Mouse (Mus musculus): ENCODE results near the gene Drd1. TPM values are rescaled to one million over a fixed set of nuclear protein-coding genes. Genes with fewer than 3 reads are reported as not detected.

Drd1 gene
- polyA plus RNA-seq, 1 experiment, result not detected

- Histone ChIP-seq H3K36me3 (ENCODE audit: control insufficient read depth, insufficient read depth) (peaks cover 48% of the 10 kb centered on the region), H3ac (ENCODE audit: control insufficient read depth, insufficient read length, low read depth) (no peak overlapping the region), H3K4me3 (ENCODE audit: insufficient read depth, poor library complexity, severe bottlenecking) (no peak overlapping the region), H3K79me3 (ENCODE audit: low read depth) (peaks cover 18% of the 10 kb centered on the region), H3K79me2 (ENCODE audit: control insufficient read depth, insufficient read depth) (peaks cover 31% of the 10 kb centered on the region), H3K27me3 (ENCODE audit: control insufficient read depth, insufficient read depth, insufficient read length) (no peaks in the 10 kb centered on the region)
- TF ChIP-seq FOSL1 (IDR thresholded peaks at IDR 0.05; ENCODE audit: insufficient read depth, low read length, poor library complexity, severe bottlenecking), result no peak
- TF ChIP-seq USF1 (IDR thresholded peaks at IDR 0.05; ENCODE audit: low read depth), result no peak
- no peak for TF ChIP-seq MYOG (IDR thresholded peaks at IDR 0.05; ENCODE audit: control insufficient read depth, extremely low read depth, insufficient read length)
- TF ChIP-seq CTCF (IDR thresholded peaks at IDR 0.05; ENCODE audit: control insufficient read depth, insufficient read depth, insufficient read length), result no peak
- no peak for TF ChIP-seq MYOD1 (IDR thresholded peaks at IDR 0.05; ENCODE audit: control insufficient read depth, insufficient read length, low read depth)
- no peak for TF ChIP-seq CEBPB (IDR thresholded peaks at IDR 0.05; ENCODE audit: low read depth)
- no peak for TF ChIP-seq MAX (IDR thresholded peaks at IDR 0.05)
These were observed 29.3 kb upstream of the Drd1 start for GRCm38 (mm10) chr13:54084826-54085225.

GRCm38 (mm10) chr13:54084178-54084577 lies 28.7 kb upstream of the Drd1 start:
- H3K4me3 ChIP-seq (ENCODE audit: insufficient read depth, poor library complexity, severe bottlenecking), result no peak overlapping the region
- peaks cover 44% of the 10 kb centered on the region for H3K36me3 ChIP-seq (ENCODE audit: control insufficient read depth, insufficient read depth)
- no peak overlapping the region for H3ac ChIP-seq (ENCODE audit: control insufficient read depth, insufficient read length, low read depth)
- H3K27me3 ChIP-seq (ENCODE audit: control insufficient read depth, insufficient read depth, insufficient read length), result no peaks in the 10 kb centered on the region
- TF ChIP-seq MYOD1 (IDR thresholded peaks at IDR 0.05; ENCODE audit: control insufficient read depth, insufficient read length, low read depth) (no peak), MAX (IDR thresholded peaks at IDR 0.05) (no peak), FOSL1 (IDR thresholded peaks at IDR 0.05; ENCODE audit: insufficient read depth, low read length, poor library complexity, severe bottlenecking) (no peak), CTCF (IDR thresholded peaks at IDR 0.05; ENCODE audit: control insufficient read depth, insufficient read depth, insufficient read length) (no peak), MYOG (IDR thresholded peaks at IDR 0.05; ENCODE audit: control insufficient read depth, extremely low read depth, insufficient read length) (no peak), CEBPB (IDR thresholded peaks at IDR 0.05; ENCODE audit: low read depth) (no peak), USF1 (IDR thresholded peaks at IDR 0.05; ENCODE audit: low read depth) (no peak)
- H3K79me3 ChIP-seq (ENCODE audit: low read depth), result peaks cover 18% of the 10 kb centered on the region
- H3K79me2 ChIP-seq (ENCODE audit: control insufficient read depth, insufficient read depth), result peaks cover 38% of the 10 kb centered on the region

GRCm38 (mm10) chr13:54082946-54083345 lies 27.4 kb upstream of the Drd1 start:
- Histone ChIP-seq H3K36me3 (ENCODE audit: control insufficient read depth, insufficient read depth) (peaks cover 32% of the 10 kb centered on the region), H3K79me3 (ENCODE audit: low read depth) (peaks cover 23% of the 10 kb centered on the region)

GRCm38 (mm10) chr13:54080785-54081184 lies 25.3 kb upstream of the Drd1 start:
- Histone ChIP-seq H3K79me2 (ENCODE audit: control insufficient read depth, insufficient read depth) (peaks cover 70% of the 10 kb centered on the region), H3K4me3 (ENCODE audit: insufficient read depth, poor library complexity, severe bottlenecking) (no peak overlapping the region), H3K79me3 (ENCODE audit: low read depth) (peaks cover 41% of the 10 kb centered on the region), H3ac (ENCODE audit: control insufficient read depth, insufficient read length, low read depth) (no peak overlapping the region), H3K36me3 (ENCODE audit: control insufficient read depth, insufficient read depth) (peaks cover 22% of the 10 kb centered on the region), H3K27me3 (ENCODE audit: control insufficient read depth, insufficient read depth, insufficient read length) (no peaks in the 10 kb centered on the region)
- no peak for TF ChIP-seq MAX (IDR thresholded peaks at IDR 0.05)
- no peak for TF ChIP-seq CEBPB (IDR thresholded peaks at IDR 0.05; ENCODE audit: low read depth)
- TF ChIP-seq MYOD1 (IDR thresholded peaks at IDR 0.05; ENCODE audit: control insufficient read depth, insufficient read length, low read depth), result no peak
- TF ChIP-seq MYOG (IDR thresholded peaks at IDR 0.05; ENCODE audit: control insufficient read depth, extremely low read depth, insufficient read length), result no peak
- no peak for TF ChIP-seq FOSL1 (IDR thresholded peaks at IDR 0.05; ENCODE audit: insufficient read depth, low read length, poor library complexity, severe bottlenecking)
- no peak for TF ChIP-seq CTCF (IDR thresholded peaks at IDR 0.05; ENCODE audit: control insufficient read depth, insufficient read depth, insufficient read length)
- no peak for TF ChIP-seq USF1 (IDR thresholded peaks at IDR 0.05; ENCODE audit: low read depth)

More at GRCm38 (mm10) chr13:54082946-54083345, 27.4 kb upstream of the Drd1 start:
- Histone ChIP-seq H3K4me3 (ENCODE audit: insufficient read depth, poor library complexity, severe bottlenecking) (no peak overlapping the region), H3ac (ENCODE audit: control insufficient read depth, insufficient read length, low read depth) (no peak overlapping the region), H3K79me2 (ENCODE audit: control insufficient read depth, insufficient read depth) (peaks cover 48% of the 10 kb centered on the region), H3K27me3 (ENCODE audit: control insufficient read depth, insufficient read depth, insufficient read length) (no peaks in the 10 kb centered on the region)
- no peak for TF ChIP-seq CEBPB (IDR thresholded peaks at IDR 0.05; ENCODE audit: low read depth)
- no peak for TF ChIP-seq MYOG (IDR thresholded peaks at IDR 0.05; ENCODE audit: control insufficient read depth, extremely low read depth, insufficient read length)
- no peak for TF ChIP-seq MYOD1 (IDR thresholded peaks at IDR 0.05; ENCODE audit: control insufficient read depth, insufficient read length, low read depth)
- no peak for TF ChIP-seq CTCF (IDR thresholded peaks at IDR 0.05; ENCODE audit: control insufficient read depth, insufficient read depth, insufficient read length)

- peaks cover 77% of the 10 kb centered on the region for H3K79me2 ChIP-seq (ENCODE audit: control insufficient read depth, insufficient read depth)
- no peak overlapping the region for H3K4me3 ChIP-seq (ENCODE audit: insufficient read depth, poor library complexity, severe bottlenecking)
- H3K79me3 ChIP-seq (ENCODE audit: low read depth), result peaks cover 48% of the 10 kb centered on the region
- TF ChIP-seq MYOG (IDR thresholded peaks at IDR 0.05; ENCODE audit: control insufficient read depth, extremely low read depth, insufficient read length) (no peak), CEBPB (IDR thresholded peaks at IDR 0.05; ENCODE audit: low read depth) (no peak), MYOD1 (IDR thresholded peaks at IDR 0.05; ENCODE audit: control insufficient read depth, insufficient read length, low read depth) (no peak), CTCF (IDR thresholded peaks at IDR 0.05; ENCODE audit: control insufficient read depth, insufficient read depth, insufficient read length) (no peak), USF1 (IDR thresholded peaks at IDR 0.05; ENCODE audit: low read depth) (no peak), FOSL1 (IDR thresholded peaks at IDR 0.05; ENCODE audit: insufficient read depth, low read length, poor library complexity, severe bottlenecking) (no peak), MAX (IDR thresholded peaks at IDR 0.05) (no peak)
- H3ac ChIP-seq (ENCODE audit: control insufficient read depth, insufficient read length, low read depth), result no peak overlapping the region
- peaks cover 24% of the 10 kb centered on the region for H3K36me3 ChIP-seq (ENCODE audit: control insufficient read depth, insufficient read depth)
- H3K27me3 ChIP-seq (ENCODE audit: control insufficient read depth, insufficient read depth, insufficient read length), result no peaks in the 10 kb centered on the region
These were observed 24.6 kb upstream of the Drd1 start for GRCm38 (mm10) chr13:54079782-54080759.
